Mouse (Mus musculus) forebrain, postnatal 0 days (tissue): ENCODE measurements at regions not wholly inside any gene's neighbourhood (a gene's known extent, or its start where the extent isn't known, plus 50 kb on each side); places are given as distances from the start of the nearest gene placed in this dataset.

Experiments used
- ATAC-seq: fragments of 200-750 bp; cut with Nextera tagmentation; 2 replicates; pipeline ENCODE4 v1.8.0; 2017; ENCODE audit warnings: mild to moderate bottlenecking, moderate library complexity
- DNase-seq: peaks from one replicate; pipeline ENCODE4 v3.0.0-alpha.2; 2015
- H3K27ac ChIP-seq: fragments of 300-500 bp; sonication (generic); 2 replicates; pipeline ENCODE4 v1.5.1; 2014; ENCODE audit warnings: low read depth, mild to moderate bottlenecking, antibody characterized with exemption, low read length, moderate library complexity, mixed read lengths
- H3K27me3 ChIP-seq: fragments of 300-500 bp; sonication (generic); 2 replicates; pipeline ENCODE4 v1.6.1; 2014; ENCODE audit warnings: mild to moderate bottlenecking, low read length, mixed read lengths; ENCODE audit not compliant: insufficient read depth
- H3K36me3 ChIP-seq: fragments of 300-500 bp; sonication (generic); 2 replicates; pipeline ENCODE4 v1.6.1; 2014; ENCODE audit warnings: mild to moderate bottlenecking, moderate library complexity; ENCODE audit not compliant: insufficient read depth
- H3K4me1 ChIP-seq: fragments of 300-500 bp; sonication (generic); 2 replicates; pipeline ENCODE4 v1.6.1; 2014; ENCODE audit warnings: antibody characterized with exemption; ENCODE audit not compliant: insufficient read depth
- H3K4me2 ChIP-seq: fragments of 300-500 bp; sonication (generic); 2 replicates; pipeline ENCODE4 v1.6.1; 2014; ENCODE audit warnings: low read depth, mild to moderate bottlenecking, moderate library complexity
- H3K4me3 ChIP-seq: fragments of 300-500 bp; sonication (generic); 2 replicates; pipeline ENCODE4 v1.5.1; 2014; ENCODE audit warnings: low read depth, low read length, mixed read lengths
- H3K9ac ChIP-seq: fragments of 300-500 bp; sonication (generic); 2 replicates; pipeline ENCODE4 v1.6.1; 2014; ENCODE audit warnings: mild to moderate bottlenecking
- H3K9me3 ChIP-seq: fragments of 300-500 bp; sonication (generic); 2 replicates; pipeline ENCODE4 v1.6.1; 2016; ENCODE audit warnings: low read length
- CTCF ChIP-seq: sonication (generic); IDR thresholded peaks from 2 replicates; pipeline ENCODE4 v1.5.1; 2016; ENCODE audit warnings: antibody characterized with exemption, control low read depth, low read depth
- WGBS: fragments of 180-500 bp; shearing (Covaris S2); extraction: QIAGEN DNeasy Blood & Tissue Kit; methylation state at CpG from one replicate; pipeline ENCODE4 v1.1.7; 2014; 5-methylcytosine and 5-hydroxymethylcytosine counted together

GRCm38 (mm10) chr7:62278492-62278891, 67.9 kb upstream of the Ndn start:
- Histone ChIP-seq H3K9ac (no peak overlapping the region), H3K4me3 (no peak overlapping the region), H3K9me3 (no peaks in the 10 kb centered on the region), H3K36me3 (no peaks in the 10 kb centered on the region), H3K4me2 (no peak overlapping the region), H3K27ac (no peak overlapping the region), H3K4me1 (no peaks in the 10 kb centered on the region), H3K27me3 (no peaks in the 10 kb centered on the region)
- TF ChIP-seq CTCF, result no peak
- ATAC-seq, result no peak
- WGBS, result 33% methylated on average over 2 of the region's 2 CpGs
- DNase-seq, result no peak

GRCm38 (mm10) chr7:62279022-62279421, 67.3 kb upstream of the Ndn start:
- no peak for DNase-seq
- no peak for TF ChIP-seq CTCF

More at GRCm38 (mm10) chr7:62279022-62279421, 67.3 kb upstream of the Ndn start:
- no peaks in the 10 kb centered on the region for H3K4me1 ChIP-seq
- H3K9ac ChIP-seq, result no peak overlapping the region
- ATAC-seq, result no peak
- no peak overlapping the region for H3K4me2 ChIP-seq
- no peak overlapping the region for H3K4me3 ChIP-seq
- WGBS, result 40% methylated on average over 4 of the region's 4 CpGs
- no peaks in the 10 kb centered on the region for H3K9me3 ChIP-seq
- H3K36me3 ChIP-seq, result no peaks in the 10 kb centered on the region
- H3K27me3 ChIP-seq, result no peaks in the 10 kb centered on the region
- no peak overlapping the region for H3K27ac ChIP-seq
